Mouse (Mus musculus) heart, embryonic 11.5 days (tissue): ENCODE measurements around the gene Mfsd9. TPM values are rescaled to one million over a fixed set of nuclear protein-coding genes. Genes with fewer than 3 reads are reported as not detected.
"Not testable (repeated sequence)": the region's sequence is repeated elsewhere in the genome, so short reads cannot be mapped to it uniquely, and the experiment has no call there.

Experiments
- ATAC-seq: fragments of 200-750 bp; cut with Nextera tagmentation; replicated peaks from 2 replicates; pipeline ENCODE4 v1.8.0; 2017; ENCODE audit warnings: moderate library complexity; ENCODE audit not compliant: insufficient number of reproducible peaks, low FRiP score, low TSS enrichment
- H3K27ac ChIP-seq: fragments of 300-500 bp; sonication (generic); 2 replicates; pipeline ENCODE4 v1.5.1; 2014; ENCODE audit warnings: mild to moderate bottlenecking, low read depth, low read length
- H3K27me3 ChIP-seq: fragments of 300-500 bp; sonication (generic); 2 replicates; pipeline ENCODE4 v1.6.1; 2014; ENCODE audit warnings: mild to moderate bottlenecking, low read length, mixed read lengths; ENCODE audit not compliant: control insufficient read depth, insufficient read depth
- H3K36me3 ChIP-seq: fragments of 300-500 bp; sonication (generic); 2 replicates; pipeline ENCODE4 v1.6.1; 2014; ENCODE audit warnings: mild to moderate bottlenecking, low read length, moderate library complexity, mixed read lengths; ENCODE audit not compliant: control insufficient read depth, insufficient read depth
- H3K4me1 ChIP-seq: fragments of 300-500 bp; sonication (generic); 2 replicates; pipeline ENCODE4 v1.6.1; 2014; ENCODE audit warnings: low read length; ENCODE audit not compliant: control insufficient read depth, insufficient read depth
- H3K4me2 ChIP-seq: fragments of 300-500 bp; sonication (generic); 2 replicates; pipeline ENCODE4 v1.6.1; 2014; ENCODE audit warnings: mild to moderate bottlenecking, moderate library complexity
- H3K4me3 ChIP-seq: fragments of 300-500 bp; sonication (generic); 2 replicates; pipeline ENCODE4 v1.5.1; 2014; ENCODE audit warnings: low read depth, low read length
- H3K9ac ChIP-seq: fragments of 300-500 bp; sonication (generic); 2 replicates; pipeline ENCODE4 v1.6.1; 2014; ENCODE audit warnings: mild to moderate bottlenecking, low read depth, low read length, moderate library complexity
- H3K9me3 ChIP-seq: fragments of 300-500 bp; sonication (generic); replicated peaks from 2 replicates; pipeline ENCODE4 v1.6.1; 2016; ENCODE audit warnings: low read length; ENCODE audit not compliant: control insufficient read depth
- WGBS: fragments of 180-500 bp; shearing (Covaris S2); extraction: QIAGEN DNeasy Blood & Tissue Kit; methylation state at CpG from one replicate; pipeline ENCODE4 v1.1.7; 2014; ENCODE audit not compliant: insufficient replicate concordance; 5-methylcytosine and 5-hydroxymethylcytosine counted together
- polyA plus RNA-seq: library from polyadenylated mRNA; unstranded; fragments of >200 nt; fragmentation: Nextera tagmentation; extraction: Ambion mirVana; gene quantifications from 2 replicates; pipeline ENCODE4 v1.2.1, GENCODE M21; 2014

Mfsd9 gene
- polyA plus RNA-seq, 1 experiment from 2014 or later = 1.9 TPM

DNA sequence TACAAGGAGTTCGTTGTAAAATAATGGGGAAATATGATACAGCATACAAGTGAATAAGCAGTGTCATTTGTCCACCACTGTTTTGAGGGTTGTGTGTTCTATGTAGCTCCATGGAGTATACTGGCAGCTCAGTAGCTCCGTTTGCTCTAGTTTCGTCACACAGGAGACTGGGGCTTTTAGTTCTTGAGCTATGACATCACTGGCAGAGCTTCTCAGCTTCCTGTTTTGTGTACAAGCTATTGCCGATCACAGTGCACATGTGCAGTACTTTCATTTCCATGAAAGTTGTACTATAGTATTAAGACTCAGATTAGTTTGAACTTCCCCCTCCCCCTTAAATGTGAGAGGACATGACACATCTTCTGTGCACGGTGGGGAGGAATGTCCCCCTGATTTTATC lies 44.4 kb downstream of the Mfsd9 start:
- no peak for ATAC-seq
- H3K27ac ChIP-seq = no peak overlapping the region
- no peak overlapping the region for H3K4me3 ChIP-seq
- no peaks in the 10 kb centered on the region for H3K36me3 ChIP-seq
- no peaks in the 10 kb centered on the region for H3K9me3 ChIP-seq
- no peaks in the 10 kb centered on the region for H3K27me3 ChIP-seq
- WGBS = 66% methylated on average over 5 of the region's 5 CpGs
- H3K9ac ChIP-seq = no peak overlapping the region
- H3K4me2 ChIP-seq = no peak overlapping the region
- H3K4me1 ChIP-seq = no peaks in the 10 kb centered on the region

DNA sequence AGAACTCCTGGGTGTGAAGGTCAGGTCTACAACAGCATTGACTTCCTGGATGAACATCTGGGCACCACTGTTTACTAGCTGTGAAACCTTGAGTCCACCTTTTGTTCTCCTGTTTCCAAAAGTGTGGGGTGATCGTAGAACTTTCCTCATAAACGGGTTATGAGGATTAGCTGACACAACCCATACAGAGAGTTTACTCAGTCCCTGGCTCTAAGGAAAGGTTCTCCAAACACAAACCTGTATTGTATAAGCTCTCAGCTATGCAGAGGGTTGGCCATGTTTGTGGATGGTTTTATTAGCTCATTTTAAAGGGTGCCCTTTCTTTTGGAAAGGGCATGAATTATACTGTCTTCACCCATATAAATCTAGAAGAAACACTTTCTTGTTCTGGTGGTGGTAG lies 49.7 kb downstream of the Mfsd9 start:
- no peaks in the 10 kb centered on the region for H3K4me1 ChIP-seq
- H3K9me3 ChIP-seq = no peaks in the 10 kb centered on the region
- no peaks in the 10 kb centered on the region for H3K27me3 ChIP-seq
- H3K4me3 ChIP-seq = no peak overlapping the region
- ATAC-seq = no peak
- no peaks in the 10 kb centered on the region for H3K36me3 ChIP-seq
- no peak overlapping the region for H3K4me2 ChIP-seq
- no peak overlapping the region for H3K9ac ChIP-seq
- H3K27ac ChIP-seq = no peak overlapping the region
- 84% methylated on average over 2 of the region's 2 CpGs for WGBS

DNA sequence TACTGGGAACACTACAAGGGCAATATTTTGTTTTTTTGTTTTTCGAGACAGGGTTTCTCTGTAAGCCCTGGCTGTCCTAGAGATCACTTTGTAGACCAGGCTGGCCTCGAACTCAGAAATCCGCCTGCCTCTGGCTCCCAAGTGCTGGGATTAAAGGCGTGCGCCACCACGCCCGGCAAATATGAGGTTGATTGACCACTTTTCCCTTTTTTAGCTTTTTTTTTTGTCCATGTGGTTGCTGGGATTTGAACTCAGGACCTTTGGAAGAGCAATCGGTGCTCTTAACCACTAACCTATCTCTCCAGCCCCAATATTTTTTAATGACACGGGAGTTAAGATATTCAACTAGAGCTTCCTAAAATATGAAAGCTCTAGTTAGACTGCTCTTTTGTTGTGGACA lies 52.2 kb downstream of the Mfsd9 start:
- not testable (repeated sequence) for H3K4me1 ChIP-seq, ATAC-seq, H3K27ac ChIP-seq, H3K4me3 ChIP-seq, H3K27me3 ChIP-seq, H3K9ac ChIP-seq, H3K9me3 ChIP-seq, H3K4me2 ChIP-seq, H3K36me3 ChIP-seq
- 89% methylated on average over 9 of the region's 9 CpGs for WGBS

DNA sequence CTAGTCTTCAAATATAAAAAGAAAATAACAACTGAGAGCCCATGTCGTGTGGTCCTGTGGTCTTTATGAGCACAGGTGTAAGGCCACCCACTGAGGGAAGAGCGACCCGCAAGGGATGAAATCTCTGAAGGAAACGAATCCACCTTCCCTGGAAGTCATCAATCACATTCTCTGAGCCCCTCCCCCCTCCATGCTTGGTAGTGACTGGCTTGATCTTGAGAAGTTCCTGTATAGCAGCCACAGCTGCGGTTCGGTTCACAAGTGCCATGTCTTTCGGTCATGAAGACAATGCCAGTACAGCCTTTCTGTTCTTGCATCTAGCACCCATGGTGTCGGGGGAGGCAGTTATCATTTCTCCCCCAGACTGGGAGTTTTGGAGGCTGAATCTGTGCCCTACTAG lies 52.8 kb downstream of the Mfsd9 start:
- H3K9ac ChIP-seq = no peak overlapping the region
- H3K4me1 ChIP-seq = no peaks in the 10 kb centered on the region
- no peak for ATAC-seq
- H3K4me3 ChIP-seq = no peak overlapping the region
- no peaks in the 10 kb centered on the region for H3K27me3 ChIP-seq
- no peak overlapping the region for H3K27ac ChIP-seq
- 74% methylated on average over 8 of the region's 8 CpGs for WGBS
- no peaks in the 10 kb centered on the region for H3K36me3 ChIP-seq
- H3K9me3 ChIP-seq = no peaks in the 10 kb centered on the region
- H3K4me2 ChIP-seq = no peak overlapping the region

DNA sequence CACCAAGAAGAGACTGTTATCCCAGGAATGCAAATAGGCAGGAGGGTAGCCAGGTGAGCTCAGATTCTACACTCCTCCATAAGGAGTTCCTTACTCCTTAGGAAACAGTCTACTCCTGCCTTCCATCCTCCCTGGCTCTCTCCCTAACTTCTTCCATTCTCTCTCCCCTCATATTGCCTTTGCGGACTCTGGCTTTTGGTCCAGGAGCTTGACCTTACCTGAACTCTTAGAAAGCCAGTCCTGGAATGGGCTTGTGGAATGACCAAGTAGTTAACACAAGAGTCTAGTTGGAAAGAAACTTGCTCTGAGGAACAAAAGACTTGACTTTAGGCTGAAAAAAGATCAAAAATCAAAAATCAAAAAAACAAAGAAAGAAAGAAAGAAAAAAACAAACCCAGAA lies 61.9 kb downstream of the Mfsd9 start:
- no peaks in the 10 kb centered on the region for H3K36me3 ChIP-seq
- no peaks in the 10 kb centered on the region for H3K9me3 ChIP-seq
- H3K27ac ChIP-seq = no peak overlapping the region
- 83% methylated on average over 1 of the region's 1 CpGs for WGBS
- H3K4me2 ChIP-seq = no peak overlapping the region
- H3K9ac ChIP-seq = no peak overlapping the region
- no peaks in the 10 kb centered on the region for H3K27me3 ChIP-seq
- ATAC-seq = no peak
- H3K4me1 ChIP-seq = no peaks in the 10 kb centered on the region
- no peak overlapping the region for H3K4me3 ChIP-seq

DNA sequence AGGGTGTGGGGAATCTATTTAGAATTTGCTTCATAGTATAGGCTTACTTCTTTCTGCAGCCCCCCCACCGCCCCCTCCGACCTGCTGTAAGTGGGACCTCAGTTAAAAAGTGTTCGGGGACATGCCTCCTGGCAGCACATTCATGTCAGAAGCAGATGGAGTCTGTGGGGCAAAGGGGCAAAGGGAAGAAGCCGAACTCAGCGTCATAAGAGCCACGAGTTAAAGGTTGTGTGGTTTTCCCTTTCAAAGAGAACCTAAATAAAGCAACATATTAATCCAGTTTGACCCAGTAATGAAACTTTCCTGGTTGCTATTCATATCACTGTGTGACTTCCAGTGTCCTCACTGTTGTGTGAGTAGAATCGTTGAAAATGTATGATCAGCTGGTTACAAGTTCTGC lies 63.1 kb downstream of the Mfsd9 start:
- ATAC-seq = no peak

DNA sequence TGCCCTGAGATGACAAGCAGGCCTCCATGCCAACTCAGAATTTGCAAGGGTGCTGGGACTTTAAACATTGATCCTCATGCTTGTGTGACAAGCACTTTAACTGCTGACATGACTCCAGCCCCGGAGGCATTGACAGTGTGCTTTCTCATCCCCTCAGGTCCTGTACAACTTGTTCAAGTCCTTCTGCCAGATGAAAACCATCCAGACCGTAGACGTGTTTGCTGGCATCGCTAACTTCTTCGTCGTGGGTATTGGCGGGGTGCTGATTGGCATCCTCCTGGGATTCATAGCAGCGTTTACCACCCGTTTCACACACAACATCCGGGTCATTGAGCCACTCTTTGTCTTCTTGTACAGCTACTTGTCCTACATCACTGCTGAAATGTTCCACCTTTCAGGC lies 64.4 kb downstream of the Mfsd9 start:
- 83% methylated on average over 10 of the region's 10 CpGs for WGBS
- Histone ChIP-seq H3K36me3 (no peaks in the 10 kb centered on the region), H3K27ac (no peak overlapping the region), H3K4me3 (no peak overlapping the region), H3K27me3 (no peaks in the 10 kb centered on the region), H3K4me2 (no peak overlapping the region), H3K9ac (no peak overlapping the region), H3K9me3 (no peaks in the 10 kb centered on the region), H3K4me1 (no peaks in the 10 kb centered on the region)
- no peak for ATAC-seq

More for the DNA sequence above, 63.1 kb downstream of the Mfsd9 start:
- Histone ChIP-seq H3K9ac (no peak overlapping the region), H3K4me1 (no peaks in the 10 kb centered on the region), H3K9me3 (no peaks in the 10 kb centered on the region), H3K27ac (no peak overlapping the region), H3K27me3 (no peaks in the 10 kb centered on the region), H3K4me3 (no peak overlapping the region), H3K4me2 (no peak overlapping the region), H3K36me3 (no peaks in the 10 kb centered on the region)
- WGBS = 81% methylated on average over 7 of the region's 7 CpGs

Other genes with a start within 250 kb of the Mfsd9 start
- not detected in 2 replicates for gene Slc9a4, start 210.6 kb downstream of the Mfsd9 start, polyA plus RNA-seq
- not detected in 2 replicates for gene Slc9a2, start 110.1 kb downstream of the Mfsd9 start, polyA plus RNA-seq
- 17.7 and 18.9 TPM in 2 replicates for gene Tmem182, start 14.9 kb upstream of the Mfsd9 start, polyA plus RNA-seq